ENCODE assay signal across 11 mouse cellular contexts in the genomic region with DNA sequence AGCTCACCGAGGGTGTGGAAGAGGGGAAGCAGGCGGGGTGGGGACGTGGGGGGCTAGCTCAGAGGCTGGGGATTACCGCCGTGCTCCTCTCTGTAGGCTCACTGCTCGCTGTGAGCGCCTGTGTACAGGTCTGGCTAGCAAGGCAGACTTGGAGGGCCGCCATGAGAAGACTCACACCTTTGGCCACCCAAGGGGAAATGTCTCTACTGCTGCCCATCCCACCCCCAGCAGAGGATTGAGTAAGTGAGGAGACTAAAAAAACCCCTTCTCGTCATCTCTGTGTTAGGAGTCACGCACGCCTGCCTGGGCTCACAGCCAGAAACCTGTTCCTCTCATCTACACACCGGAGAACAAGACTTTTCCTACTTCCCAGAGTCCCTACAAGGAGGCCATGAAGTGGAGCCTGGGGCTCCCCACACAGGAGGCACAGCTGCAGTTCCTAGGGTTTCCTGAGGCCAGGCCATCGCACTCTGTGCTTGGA.
A peak's percentile ranks its signal among the peaks of the same experiment; 100 is the strongest.
DNase-seq lines count a peak whose midpoint lies in the region; ATAC-seq and TF ChIP-seq lines count a peak whose summit lies in the region.
"Had no signal": no experiment of that assay in that cellular context is flagged by ENCODE, and none has a peak within 500 bp of the region (broad histone marks: within the 10 kb centered on the region; RNA-seq: fewer than 3 reads in every experiment).

No protein-coding gene starts in this region.

- no peak overlapping the region for H3K4me3 ChIP-seq in midbrain, embryonic 11.5 days (ENCODE audit: low read depth, low read length)
- no peak overlapping the region for H3K4me3 ChIP-seq in midbrain, postnatal 0 days (ENCODE audit: low read depth, low read length)
- H3K4me3 ChIP-seq in limb, embryonic 14.5 days (replicated peaks; ENCODE audit: low read length): no peak overlapping the region
- H3K4me3 ChIP-seq in kidney, adult 2 months (ENCODE audit: insufficient read depth, low read depth, low read length): no peak overlapping the region

- peak; percentile 42 for ATAC-seq in frontal cortex, adult (ENCODE audit: low TSS enrichment)
- ATAC-seq in midbrain, embryonic 11.5 days (ENCODE audit: low FRiP score): no peak
- no peak for ATAC-seq in midbrain, postnatal 0 days (ENCODE audit: low FRiP score)
- peak; percentile 75 for ATAC-seq in limb, embryonic 14.5 days (ENCODE audit: low FRiP score, low read depth)
- ATAC-seq: inflammation-experienced regulatory T-cells, adult 6 months; liver, postnatal 0 days; midbrain, embryonic 16.5 days had no signal

- no peak for DNase-seq in frontal cortex, postnatal 14 days (ENCODE audit: low spot score in 2 of 2)
- DNase-seq in midbrain, embryonic 11.5 days (ENCODE audit: low spot score, missing footprints): peak; percentile 78
- DNase-seq in midbrain, postnatal 0 days (ENCODE audit: low spot score): no peak
- DNase-seq in cerebellum, postnatal 10 days: peak; percentile 38 to 45
- peak; percentile 29 for DNase-seq in limb, embryonic 14.5 days (ENCODE audit: low spot score)
- DNase-seq in kidney, adult 2 months: no peak
- no peak for DNase-seq in urinary bladder, adult 18-20 months (ENCODE audit: low spot score in 2 of 2)
- DNase-seq: liver, postnatal 0 days had no signal

- no peaks in the 10 kb centered on the region for H3K36me3 ChIP-seq in midbrain, embryonic 11.5 days (ENCODE audit: control insufficient read depth, insufficient read depth, low read length)
- H3K36me3 ChIP-seq in midbrain, postnatal 0 days (ENCODE audit: insufficient read depth, low read length): 0 out of 2 replicates have a peak, but pooled peaks cover 4% of the 10 kb centered on the region
- no peaks in the 10 kb centered on the region for H3K36me3 ChIP-seq in limb, embryonic 14.5 days (ENCODE audit: control insufficient read depth, insufficient read depth, low read length)
- H3K36me3 ChIP-seq in kidney, adult 2 months (ENCODE audit: control insufficient read depth, insufficient read depth, low read length): no peaks in the 10 kb centered on the region

- H3K4me2 ChIP-seq in midbrain, embryonic 11.5 days: no peak overlapping the region
- no peak overlapping the region for H3K4me2 ChIP-seq in midbrain, postnatal 0 days (ENCODE audit: low read depth, low read length, poor library complexity, severe bottlenecking)
- no peak overlapping the region for H3K4me2 ChIP-seq in limb, embryonic 14.5 days (replicated peaks; ENCODE audit: low read depth, low read length, severe bottlenecking)

- WGBS in midbrain, embryonic 11.5 days: 79% methylated on average over 13 of the region's 13 CpGs
- 83% methylated on average over 13 of the region's 13 CpGs for whole genome bisulfite sequencing in midbrain, postnatal 0 days
- 54% methylated on average over 13 of the region's 13 CpGs for WGBS in limb, embryonic 14.5 days
- WGBS in kidney, adult 2 months: 68% methylated on average over 13 of the region's 13 CpGs

- TF ChIP-seq POLR2A in limb, embryonic 14.5 days (IDR thresholded peaks at IDR 0.05; ENCODE audit: borderline replicate concordance, extremely low read depth, insufficient read depth, insufficient read length): no peak
- no peak for TF ChIP-seq POLR2A in kidney, adult 2 months (IDR thresholded peaks at IDR 0.05; ENCODE audit: low read depth, low read length)

- TF ChIP-seq CTCF in midbrain, postnatal 0 days (IDR thresholded peaks at IDR 0.05): no peak
- TF ChIP-seq CTCF in kidney, adult 2 months (conservative IDR thresholded peaks at IDR 0.05; ENCODE audit: insufficient read depth, insufficient read length, low read depth, low read length): no peak

- H3K27ac ChIP-seq in midbrain, embryonic 11.5 days (ENCODE audit: low read depth, low read length): no peak overlapping the region
- H3K27ac ChIP-seq in midbrain, postnatal 0 days (ENCODE audit: low read depth, low read length): no peak overlapping the region
- no peak overlapping the region for H3K27ac ChIP-seq in limb, embryonic 14.5 days (replicated peaks; ENCODE audit: low read depth, low read length)
- H3K27ac ChIP-seq in kidney, adult 2 months (ENCODE audit: insufficient read depth, low read depth, low read length): no peak overlapping the region

- no peak overlapping the region for H3K9ac ChIP-seq in midbrain, embryonic 11.5 days (ENCODE audit: low read length)
- H3K9ac ChIP-seq in midbrain, postnatal 0 days (replicated peaks; ENCODE audit: low read length, poor library complexity, severe bottlenecking): no peak overlapping the region
- H3K9ac ChIP-seq in limb, embryonic 14.5 days (ENCODE audit: low read depth, low read length, severe bottlenecking): no peak overlapping the region
- H3K9ac ChIP-seq: liver, postnatal 0 days had no signal

- H3K4me1 ChIP-seq in midbrain, embryonic 11.5 days (ENCODE audit: control insufficient read depth, insufficient read depth, low read length): 0 out of 2 replicates have a peak, but pooled peaks cover 2% of the 10 kb centered on the region
- H3K4me1 ChIP-seq in midbrain, postnatal 0 days (ENCODE audit: insufficient read depth, low read length): no peaks in the 10 kb centered on the region
- no peaks in the 10 kb centered on the region for H3K4me1 ChIP-seq in limb, embryonic 14.5 days (ENCODE audit: control insufficient read depth, insufficient read depth, low read length)
- no peaks in the 10 kb centered on the region for H3K4me1 ChIP-seq in kidney, adult 2 months (ENCODE audit: control insufficient read depth, insufficient read depth, low read length)

- no peaks in the 10 kb centered on the region for H3K9me3 ChIP-seq in midbrain, embryonic 11.5 days (ENCODE audit: control insufficient read depth, low read length)
- no peaks in the 10 kb centered on the region for H3K9me3 ChIP-seq in midbrain, postnatal 0 days (ENCODE audit: low read length)
- H3K9me3 ChIP-seq in limb, embryonic 14.5 days (ENCODE audit: control insufficient read depth, low read length): no peaks in the 10 kb centered on the region

- no peaks in the 10 kb centered on the region for H3K27me3 ChIP-seq in midbrain, embryonic 11.5 days (ENCODE audit: control insufficient read depth, insufficient read depth, low read length)
- H3K27me3 ChIP-seq in midbrain, postnatal 0 days (ENCODE audit: insufficient read depth, low read length): no peaks in the 10 kb centered on the region
- H3K27me3 ChIP-seq in limb, embryonic 14.5 days (ENCODE audit: control insufficient read depth, insufficient read depth, low read length): no peaks in the 10 kb centered on the region
- H3K27me3 ChIP-seq in kidney, adult 2 months (replicated peaks; ENCODE audit: control insufficient read depth, insufficient read depth, low read length): no peaks in the 10 kb centered on the region

Comparison
In these comparisons a context has a peak if more than half of its experiments do, and no peak if none do; other contexts are left out.
1. DNase-seq: peak in midbrain, embryonic 11.5 days (single experiment), cerebellum, postnatal 10 days (2 of 2) and limb, embryonic 14.5 days (single experiment); none in frontal cortex, postnatal 14 days (0 of 2), midbrain, postnatal 0 days (single experiment), kidney, adult 2 months (single experiment) and urinary bladder, adult 18-20 months (0 of 2).
2. ATAC-seq: peak in frontal cortex, adult (single experiment) and limb, embryonic 14.5 days (single experiment); none in midbrain, embryonic 11.5 days (single experiment) and midbrain, postnatal 0 days (single experiment).